Comparison of ENCODE assay signal across 20 mouse cellular contexts in the genomic region with DNA sequence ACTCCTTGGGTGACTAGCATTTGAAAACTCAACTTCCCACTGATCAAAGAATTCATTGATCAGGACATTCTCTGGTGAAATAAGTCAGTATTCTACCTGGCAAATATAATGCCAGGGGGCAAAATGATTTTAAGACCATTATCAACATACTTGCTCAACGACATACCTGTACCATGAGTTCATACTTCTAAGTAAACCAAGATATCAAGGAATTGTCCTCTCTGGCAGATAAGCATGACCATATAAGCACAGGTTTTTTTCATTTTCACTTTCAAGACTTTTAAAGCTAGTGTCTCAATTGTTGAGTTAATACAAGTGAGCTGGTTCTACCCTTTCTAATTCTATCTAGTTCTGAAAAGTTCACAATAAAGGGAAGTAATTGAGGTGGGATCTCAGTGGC.
"Had no signal": no experiment of that assay in that cellular context is flagged by ENCODE, and none has a peak within 500 bp of the region (broad histone marks: within the 10 kb centered on the region; RNA-seq: fewer than 3 reads in every experiment).

No protein-coding gene starts in this region.

- DNase-seq: forebrain, postnatal 0 days; gastrocnemius, postnatal 14 days; gastrocnemius, postnatal 36 days; heart, postnatal 14 days; heart, postnatal 36 days; kidney, adult 18-20 months; kidney, adult 8-10 months; kidney, postnatal 10 days; kidney, postnatal 36 days; layer of hippocampus, adult 9-11 months; layer of hippocampus, postnatal 36 days; left cerebral cortex, postnatal 4 days had no signal

- H3K4me1 ChIP-seq: limb, embryonic 13.5 days; limb, embryonic 15.5 days; liver, embryonic 12.5 days had no signal

- H3K36me3 ChIP-seq: heart, embryonic 13.5 days; hindbrain, embryonic 13.5 days; hindbrain, embryonic 15.5 days; limb, embryonic 13.5 days; limb, embryonic 15.5 days; liver, embryonic 12.5 days had no signal

- H3K27me3 ChIP-seq: heart, embryonic 13.5 days; hindbrain, embryonic 13.5 days; hindbrain, embryonic 15.5 days; limb, embryonic 13.5 days; limb, embryonic 15.5 days; liver, embryonic 12.5 days had no signal

- H3K4me3 ChIP-seq: heart, embryonic 13.5 days; hindbrain, embryonic 13.5 days; hindbrain, embryonic 15.5 days; limb, embryonic 13.5 days; limb, embryonic 15.5 days; liver, embryonic 12.5 days had no signal

- H3K9me3 ChIP-seq: heart, embryonic 13.5 days; hindbrain, embryonic 13.5 days; hindbrain, embryonic 15.5 days; limb, embryonic 13.5 days; limb, embryonic 15.5 days; liver, embryonic 12.5 days had no signal

- H3K9ac ChIP-seq: forebrain, postnatal 0 days; heart, embryonic 13.5 days; hindbrain, embryonic 13.5 days; hindbrain, embryonic 15.5 days; limb, embryonic 13.5 days; limb, embryonic 15.5 days; liver, embryonic 12.5 days; liver, embryonic 14.5 days had no signal

- H3K27ac ChIP-seq: heart, embryonic 13.5 days; hindbrain, embryonic 13.5 days; hindbrain, embryonic 15.5 days; hindbrain, postnatal 0 days; limb, embryonic 13.5 days; limb, embryonic 15.5 days; liver, embryonic 12.5 days; liver, embryonic 14.5 days had no signal

- H3K4me2 ChIP-seq: heart, embryonic 13.5 days; hindbrain, embryonic 13.5 days; hindbrain, embryonic 15.5 days; limb, embryonic 13.5 days; limb, embryonic 15.5 days; liver, embryonic 12.5 days had no signal

- ATAC-seq: forebrain, postnatal 0 days; hindbrain, postnatal 0 days; liver, embryonic 12.5 days had no signal
